ENCODE assay signal across 9 mouse cellular contexts in genomic region chr9:65120935-65121334, GRCm38 (mm10). TPM values are rescaled to one million over a fixed set of nuclear protein-coding genes. Genes with fewer than 3 reads are reported as not detected.
A peak's percentile ranks its signal among the peaks of the same experiment; 100 is the strongest.
DNase-seq lines count a peak whose midpoint lies in the region; ATAC-seq and TF ChIP-seq lines count a peak whose summit lies in the region.
"Had no signal": no experiment of that assay in that cellular context is flagged by ENCODE, and none has a peak within 500 bp of the region (broad histone marks: within the 10 kb centered on the region; RNA-seq: fewer than 3 reads in every experiment).

No protein-coding gene starts in this region.

- H3K27me3 ChIP-seq in G1E (ENCODE audit: insufficient read depth, low read length): peaks cover 61% of the 10 kb centered on the region
- H3K27me3 ChIP-seq in hindbrain, embryonic 12.5 days: peaks cover 28% of the 10 kb centered on the region
- H3K27me3 ChIP-seq: stomach, embryonic 15.5 days had no signal

- no peaks in the 10 kb centered on the region for H3K36me3 ChIP-seq in G1E (replicated peaks)
- H3K36me3 ChIP-seq in hindbrain, embryonic 12.5 days: peaks cover 10% of the 10 kb centered on the region; the same call in 1 of the 2 replicates

- no peaks in the 10 kb centered on the region for H3K9me3 ChIP-seq in G1E (replicated peaks)
- H3K9me3 ChIP-seq in hindbrain, embryonic 12.5 days (replicated peaks): no peaks in the 10 kb centered on the region
- H3K9me3 ChIP-seq: stomach, embryonic 15.5 days had no signal

- 7% methylated on average over 3 of the region's 3 CpGs for WGBS in bone marrow, adult 2 months
- 9% methylated on average over 3 of the region's 3 CpGs for WGBS in hindbrain, embryonic 12.5 days

- H3K27ac ChIP-seq in bone marrow, adult 2 months (ENCODE audit: control insufficient read depth, insufficient read depth, low read depth, low read length, poor library complexity): no peak overlapping the region
- no peak overlapping the region for H3K27ac ChIP-seq in hindbrain, embryonic 12.5 days
- H3K27ac ChIP-seq: stomach, embryonic 15.5 days had no signal

- no peak overlapping the region for H3K9ac ChIP-seq in hindbrain, embryonic 12.5 days
- H3K9ac ChIP-seq: stomach, embryonic 15.5 days had no signal

- DNase-seq in G1E (ENCODE audit: low spot score): peak; percentile 58
- peak; percentile 39 for DNase-seq in fibroblast of lung, adult 2 months (ENCODE audit: low read depth)
- peak; percentile 81 to 85 for DNase-seq in layer of hippocampus, postnatal 10 days (ENCODE audit: low spot score in 2 of 2)
- peak; percentile 84 for DNase-seq in lung, postnatal 10 days
- DNase-seq in right cerebral cortex, adult 18-20 months: peak; percentile 72
- DNase-seq in yolk sac, embryonic 10.5 days (ENCODE audit: low spot score): peak; percentile 56

- no peak overlapping the region for H3K4me2 ChIP-seq in hindbrain, embryonic 12.5 days (replicated peaks)
- H3K4me2 ChIP-seq: stomach, embryonic 15.5 days had no signal

- peaks cover 8% of the 10 kb centered on the region for H3K4me1 ChIP-seq in G1E (ENCODE audit: insufficient read depth, low read depth, low read length)
- no peaks in the 10 kb centered on the region; the same call in 1 of the 2 replicates for H3K4me1 ChIP-seq in bone marrow, adult 2 months (ENCODE audit: control insufficient read depth, insufficient read depth, low read length)
- peaks cover 12% of the 10 kb centered on the region for H3K4me1 ChIP-seq in hindbrain, embryonic 12.5 days

- H3K4me3 ChIP-seq in G1E (ENCODE audit: low read depth, low read length): no peak overlapping the region
- no peak overlapping the region for H3K4me3 ChIP-seq in bone marrow, adult 2 months (replicated peaks; ENCODE audit: control insufficient read depth, low read depth, low read length)
- H3K4me3 ChIP-seq in hindbrain, embryonic 12.5 days: no peak overlapping the region
- H3K4me3 ChIP-seq: stomach, embryonic 15.5 days had no signal

- TF ChIP-seq POLR2A in bone marrow, adult 2 months (IDR thresholded peaks at IDR 0.05; ENCODE audit: borderline replicate concordance, control insufficient read depth, low read depth, low read length): no peak

- ATAC-seq in G1E (ENCODE audit: extremely low read depth, insufficient number of reproducible peaks, low FRiP score, poor library complexity, severe bottlenecking): no peak
- ATAC-seq in hindbrain, embryonic 12.5 days (ENCODE audit: low FRiP score): 0 out of 2 replicates have a peak, but pooled peaks have one; percentile 24

- peak; percentile 31; the same call in 1 of the 2 replicates for TF ChIP-seq CTCF in G1E (IDR thresholded peaks at IDR 0.05; ENCODE audit: low read depth, low read length)
- TF ChIP-seq CTCF in bone marrow, adult 2 months (IDR thresholded peaks at IDR 0.05; ENCODE audit: control insufficient read depth, insufficient read depth, low read length): peak; percentile 82

RNA-seq across cellular contexts. Expression of gene Igdcc4, which starts 19.6 kb away (rescaled TPM):
- not detected in 2 replicates for total RNA-seq in G1E (2014; fragmentation: Nextera tagmentation)
- 0.17 and 0.22 TPM in 2 replicates for total RNA-seq in G1E (2017)
- polyA plus RNA-seq in G1E (2012): not detected in 2 replicates
- 0.32 TPM in 1 of 2 replicates, not detected in the other for polyA plus RNA-seq in bone marrow, adult 2 months (2011; ENCODE audit: insufficient read depth, insufficient read length, low replicate concordance, missing spikeins)
- polyA plus RNA-seq in hindbrain, embryonic 12.5 days (2016; fragmentation: Nextera tagmentation; extraction: Ambion mirVana): 14.5 and 17.0 TPM in 2 replicates
- total RNA-seq in layer of hippocampus, postnatal 10 days (2021): 10 to 100 TPM; 37.7 to 44.7 TPM

RNA-seq across cellular contexts. Expression of gene Igdcc3, which starts 20.1 kb away (rescaled TPM):
- total RNA-seq in G1E (2014; fragmentation: Nextera tagmentation) (not detected in 2 replicates), G1E (2017) (0.49 TPM in 1 of 2 replicates, not detected in the other)
- polyA plus RNA-seq in G1E (2012): not detected in 2 replicates
- polyA plus RNA-seq in bone marrow, adult 2 months (2011; ENCODE audit: insufficient read depth, insufficient read length, low replicate concordance, missing spikeins): not detected in 2 replicates
- 30.9 and 34.4 TPM in 2 replicates for polyA plus RNA-seq in hindbrain, embryonic 12.5 days (2016; fragmentation: Nextera tagmentation; extraction: Ambion mirVana)
- total RNA-seq in layer of hippocampus, postnatal 10 days (2021): 1 to 10 TPM; 5.4 to 7.1 TPM

Comparison
In these comparisons a context has a peak if more than half of its experiments do, and no peak if none do; other contexts are left out.
1. RNA of gene Igdcc4, which starts 19.6 kb away (polyA plus RNA-seq): 14.5 to 17.0 TPM in hindbrain, embryonic 12.5 days; 0.32 TPM in bone marrow, adult 2 months and not detected in G1E; every median in the first group is over 10 times any median in the second.
2. RNA of gene Igdcc3, which starts 20.1 kb away (polyA plus RNA-seq): 30.9 to 34.4 TPM in hindbrain, embryonic 12.5 days; not detected in G1E and not detected in bone marrow, adult 2 months; every median in the first group is over 10 times any median in the second.
3. Peak in every context shown above with its lines, with median percentiles within 50 percentile points of each other: DNase-seq.